Mouse (Mus musculus) testis, postnatal 14 days (tissue): ENCODE measurements around the gene Rexo2.

Source experiments
- DNase-seq: peaks from one replicate; pipeline ENCODE4 v3.0.0; 2021; ENCODE audit warnings: low spot score

Rexo2 gene

DNA sequence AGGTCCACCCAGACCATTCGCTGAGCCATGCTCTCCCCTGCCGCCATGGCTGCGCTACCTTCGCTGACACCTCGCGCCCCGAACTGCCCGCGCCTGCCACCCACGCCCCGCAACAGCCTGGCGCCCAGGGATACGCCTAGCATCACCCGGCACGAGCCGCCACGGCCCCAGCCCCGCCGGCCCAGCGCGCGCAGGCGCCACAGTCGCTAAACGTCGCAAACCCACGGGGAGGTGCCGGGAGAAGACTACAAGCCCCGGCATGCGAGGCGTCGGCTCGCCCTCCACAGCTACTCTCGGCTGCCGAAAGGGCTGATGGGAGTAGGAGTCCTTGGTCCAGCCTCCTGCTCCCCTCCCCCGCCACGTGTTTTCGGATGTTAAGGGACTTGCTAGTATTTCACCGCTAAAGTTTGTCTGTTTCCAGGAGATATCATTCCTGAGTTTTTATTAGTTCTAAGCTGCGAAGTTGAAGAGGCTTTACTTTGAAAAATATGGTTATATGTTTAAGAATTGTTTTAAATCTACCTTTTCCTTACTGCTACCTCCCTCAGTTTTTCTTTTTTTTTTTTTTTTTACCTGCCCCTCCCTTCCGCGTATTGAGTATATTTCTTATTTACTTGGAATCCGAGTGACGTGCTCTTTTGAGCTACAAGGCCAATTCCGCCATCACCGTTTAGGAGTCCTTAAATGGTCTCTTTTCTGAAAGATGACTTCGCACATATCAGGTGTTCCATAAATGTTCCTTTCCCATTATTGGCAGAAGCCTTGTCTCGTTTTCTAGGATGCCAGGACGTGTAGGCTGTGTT, at the start of gene Rexo2:
Rexo2 (minus strand) TSS at position 213 of the 803 bp plus-strand sequence.
- DNase-seq = peak; percentile 95

DNA sequence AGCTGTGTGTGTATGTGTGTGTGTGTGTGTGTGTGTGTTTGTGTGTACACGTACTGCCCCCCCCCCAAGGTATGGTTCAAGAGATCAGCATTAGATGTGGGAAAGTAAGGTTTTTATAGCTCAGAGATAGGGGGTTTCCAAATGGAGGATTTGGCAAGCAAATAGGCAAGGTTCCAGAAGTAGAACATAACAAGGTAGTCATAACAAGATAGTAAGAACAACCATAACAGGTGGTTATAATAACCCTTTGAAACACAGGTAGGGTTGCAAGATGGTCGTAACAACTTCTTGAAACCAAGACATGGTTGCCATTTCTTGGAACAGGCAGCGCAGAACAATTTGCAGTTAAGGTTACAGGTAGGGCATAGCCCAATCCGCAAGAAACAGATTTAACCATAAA, 46.1 kb upstream of the Rexo2 start:
- DNase-seq = no peak

DNA sequence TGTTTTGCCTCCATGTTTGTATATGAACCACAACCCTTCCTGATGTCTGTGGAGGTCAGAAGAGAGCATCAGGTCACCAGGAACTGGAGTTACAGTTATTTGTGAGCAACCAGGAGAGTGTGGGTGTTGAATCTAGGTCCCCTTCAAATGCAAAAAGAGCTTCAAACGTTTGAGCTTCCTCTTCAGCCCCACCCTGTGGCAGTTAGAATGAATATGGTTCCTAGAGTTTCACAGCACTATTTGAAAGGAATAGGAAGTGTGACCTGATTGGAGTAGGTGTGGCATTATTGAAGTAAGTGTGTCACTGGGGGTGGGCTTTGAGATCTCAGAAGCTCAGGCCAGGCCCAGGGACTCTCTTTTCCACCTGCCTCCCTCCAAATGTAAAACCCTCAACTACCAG, 45.1 kb upstream of the Rexo2 start:
- no peak for DNase-seq

DNA sequence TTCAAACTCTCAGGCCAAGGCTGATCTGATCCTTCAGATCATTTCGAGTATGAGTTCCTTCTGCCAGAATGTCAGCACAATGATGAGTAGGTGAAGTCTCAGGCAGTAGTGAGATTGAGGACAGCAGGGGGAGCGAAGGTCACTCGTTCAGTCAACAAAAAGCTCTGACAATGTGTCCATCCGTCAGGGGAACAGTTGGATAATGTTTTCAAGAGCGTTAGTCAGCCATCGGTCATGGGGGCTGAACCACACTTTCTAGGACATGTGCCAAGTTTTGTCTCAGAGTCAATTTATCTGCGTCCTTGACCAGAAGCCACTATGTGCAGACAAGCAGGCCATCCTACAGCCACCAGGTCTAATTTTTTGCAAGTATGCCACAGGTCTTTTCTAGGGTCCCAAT, 40.0 kb upstream of the Rexo2 start:
- peak; percentile 22 for DNase-seq

DNA sequence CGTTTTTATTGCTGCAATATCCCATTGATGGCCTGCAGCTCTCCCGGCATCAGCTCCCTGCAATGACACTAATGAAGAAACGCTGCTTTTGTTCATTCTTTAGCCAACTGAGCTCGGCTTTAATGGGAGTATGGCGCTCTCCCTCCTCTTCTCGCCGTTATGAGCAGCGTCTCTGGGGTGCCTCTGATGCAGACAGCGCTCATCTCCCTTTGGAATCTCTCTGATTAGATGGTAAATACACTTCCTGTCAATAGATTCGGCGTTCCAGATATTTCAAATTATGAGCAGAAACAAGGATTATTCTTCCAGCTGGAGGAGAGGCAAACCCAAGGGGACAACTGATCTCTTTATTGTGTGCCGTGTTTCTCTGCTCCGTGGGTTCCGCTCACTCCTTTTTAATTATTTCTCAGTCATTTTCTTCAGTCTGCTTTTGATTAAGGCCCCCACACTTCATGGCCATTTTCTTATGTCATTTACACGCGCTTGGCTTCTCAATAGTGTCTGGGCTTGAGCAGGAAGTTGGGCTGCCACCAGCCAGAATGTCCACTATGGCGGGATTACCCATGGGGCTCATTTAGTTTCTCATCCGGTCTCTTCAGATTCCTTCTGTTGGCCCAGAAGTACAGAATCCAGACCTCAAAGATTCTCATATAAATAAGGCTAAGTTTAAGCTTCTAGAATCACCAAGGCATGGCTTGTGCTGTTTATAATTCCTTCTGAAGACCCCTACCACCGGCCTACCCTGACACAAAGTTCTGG, 37.1 kb upstream of the Rexo2 start:
- no peak for DNase-seq

DNA sequence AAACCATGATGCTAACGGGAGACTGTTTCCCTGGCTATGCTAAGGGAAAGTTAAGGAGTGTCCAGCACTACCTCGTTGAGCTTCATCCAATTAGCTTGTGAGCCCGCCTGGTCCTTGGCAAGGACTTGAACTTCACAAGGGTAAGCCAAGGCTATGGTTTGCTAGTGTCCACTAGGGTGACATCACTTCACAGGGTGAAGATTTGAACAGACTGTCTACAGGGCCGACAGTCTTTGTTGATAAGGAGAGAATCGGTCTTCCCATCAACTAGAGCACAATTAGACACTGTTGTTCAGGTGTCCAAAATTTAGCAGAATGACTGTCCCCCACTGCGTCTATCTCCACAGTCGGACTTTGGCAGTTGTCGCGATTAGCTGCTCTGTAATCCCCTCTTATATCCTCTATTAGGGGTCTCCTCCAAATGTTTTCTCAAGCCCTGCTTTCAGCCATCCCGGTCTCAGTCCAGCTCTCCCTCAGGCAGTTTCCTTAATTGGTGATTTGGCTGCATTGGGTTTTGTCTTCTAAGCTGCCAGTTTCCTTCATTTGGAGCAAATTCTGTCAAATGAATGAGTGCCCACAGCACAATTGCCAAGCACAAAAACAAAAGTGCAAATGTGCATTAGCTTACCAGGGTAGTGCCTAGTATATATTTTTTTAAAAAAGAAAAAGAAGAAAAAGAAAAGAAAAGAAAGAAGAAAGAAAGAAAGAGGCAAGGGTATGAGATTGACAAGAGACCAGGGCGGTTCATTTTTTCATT, 36.4 kb upstream of the Rexo2 start:
- no peak for DNase-seq

DNA sequence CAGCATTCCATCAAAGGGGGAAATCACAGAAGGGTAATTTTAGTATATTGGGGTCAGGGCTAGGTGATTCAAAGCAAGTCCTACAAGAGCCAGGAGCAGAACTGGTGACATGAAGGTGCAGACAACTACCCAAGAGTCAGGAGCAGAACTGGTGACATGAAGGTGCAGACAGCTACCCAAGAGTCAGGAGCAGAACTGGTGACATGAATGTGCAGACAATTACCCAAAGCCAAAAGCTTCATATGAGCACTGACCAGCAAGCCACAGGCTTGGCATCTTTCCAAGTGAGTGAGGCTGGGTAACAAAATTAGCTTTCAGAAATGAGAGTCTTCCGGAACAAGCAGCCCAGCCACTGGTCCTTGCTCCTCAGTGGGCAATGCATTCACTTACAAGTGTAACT, 34.9 kb upstream of the Rexo2 start:
- DNase-seq = no peak

DNA sequence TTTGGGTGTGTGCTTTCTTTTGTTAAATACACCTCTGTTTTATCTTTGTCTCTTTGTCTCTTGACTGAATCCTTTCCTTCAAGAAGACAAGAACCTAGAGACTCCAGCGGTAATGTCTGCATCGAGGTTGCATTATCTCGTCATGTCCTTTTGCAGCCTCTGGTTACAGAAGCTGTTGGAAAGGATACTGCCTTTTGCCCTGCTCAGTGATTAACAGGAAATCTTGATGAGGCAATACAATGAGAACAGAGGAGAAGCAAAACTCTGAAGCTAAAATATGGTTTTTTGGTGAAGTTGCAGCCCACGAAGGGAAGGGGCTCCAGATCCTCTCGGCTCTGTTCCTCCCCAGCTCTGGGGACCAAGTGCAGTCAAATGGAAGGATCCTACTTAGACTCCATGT, 29.7 kb upstream of the Rexo2 start:
- DNase-seq = no peak

DNA sequence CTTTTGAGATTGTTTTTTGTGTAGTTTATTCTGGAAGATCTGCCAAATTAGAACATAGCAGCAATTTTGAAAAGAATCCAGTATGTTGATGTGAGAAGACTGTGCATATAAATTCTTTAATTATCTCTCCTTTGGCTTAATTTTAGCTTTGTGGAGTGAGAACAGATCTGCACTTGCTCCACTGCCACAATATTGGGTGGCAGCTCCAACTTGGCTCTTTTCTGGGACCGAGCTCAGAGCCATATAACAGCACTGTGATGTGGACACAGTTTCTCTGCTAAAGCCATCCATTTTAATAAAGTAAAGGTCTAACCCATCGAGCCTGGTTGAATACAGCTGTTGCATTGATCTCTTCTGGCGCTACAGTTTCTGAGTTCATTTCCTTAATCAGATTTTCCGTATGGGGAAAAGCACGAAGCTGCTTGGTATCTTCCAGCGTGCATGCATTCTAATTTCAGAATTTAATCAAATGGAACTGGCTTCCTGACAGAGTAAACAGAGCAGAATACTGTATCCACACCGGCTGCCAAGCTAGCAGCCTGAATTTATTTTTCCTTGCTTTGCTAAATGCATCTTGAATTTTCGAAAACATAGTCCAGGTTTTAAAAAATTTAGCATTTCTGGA, 24.4 kb upstream of the Rexo2 start:
- DNase-seq = no peak

DNA sequence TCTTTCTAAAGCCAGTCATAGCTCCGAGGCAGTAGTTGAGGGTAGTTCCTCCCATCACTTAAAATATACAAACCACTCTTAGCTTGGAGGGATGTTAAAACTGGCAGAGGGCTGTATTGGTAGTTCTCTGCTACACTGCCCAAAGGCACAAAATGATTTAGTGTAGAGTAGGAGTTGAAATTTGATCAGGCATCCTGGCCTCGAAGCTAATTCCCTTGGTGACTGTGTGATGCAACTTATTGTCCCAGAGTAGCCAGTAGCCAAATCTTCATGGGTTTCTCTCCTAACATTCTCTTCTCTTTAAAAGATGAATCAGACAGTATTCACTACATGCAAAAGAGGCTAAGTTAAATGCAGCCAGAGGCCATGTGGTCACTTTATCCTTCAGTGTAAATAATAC, 22.6 kb upstream of the Rexo2 start:
- DNase-seq = no peak

DNA sequence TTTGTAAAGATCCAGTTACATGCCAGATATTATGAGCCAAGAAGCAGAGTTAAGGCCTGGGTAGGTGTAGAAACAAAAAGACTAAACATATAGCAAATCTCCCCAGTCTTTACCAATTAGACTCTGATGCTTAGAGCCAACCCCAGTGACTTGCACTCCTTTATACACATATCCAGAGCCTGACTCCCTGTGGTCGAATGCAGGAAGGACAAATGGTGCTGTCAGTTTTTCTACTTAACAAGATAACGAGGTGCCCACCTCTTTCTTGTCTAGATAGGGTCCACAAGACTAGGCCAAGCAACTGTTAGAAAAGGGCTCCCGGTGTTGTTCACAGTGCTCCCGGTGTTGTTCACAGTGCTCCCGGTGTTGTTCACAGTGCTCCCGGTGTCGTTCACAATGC, 20.8 kb upstream of the Rexo2 start:
- no peak for DNase-seq

DNA sequence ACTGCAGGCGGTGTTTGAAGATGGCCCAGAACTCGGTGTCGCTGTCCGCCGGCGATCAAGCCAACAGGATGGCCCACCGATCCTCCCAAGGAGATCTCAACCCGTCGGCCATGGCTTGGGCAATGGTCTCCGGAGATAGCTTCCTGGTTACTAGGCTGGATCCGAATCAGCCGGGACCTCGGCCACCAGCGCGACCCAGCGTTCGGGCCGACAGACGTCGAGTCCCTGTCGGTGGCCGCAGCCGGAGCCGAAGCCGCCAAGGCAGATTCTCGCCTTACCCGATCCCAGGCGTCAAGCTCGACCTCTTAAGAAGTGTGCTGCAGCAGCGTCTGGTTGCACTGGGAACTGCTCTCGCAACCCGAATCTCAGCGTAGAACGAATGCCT, 15.1 kb upstream of the Rexo2 start:
- no peak for DNase-seq

DNA sequence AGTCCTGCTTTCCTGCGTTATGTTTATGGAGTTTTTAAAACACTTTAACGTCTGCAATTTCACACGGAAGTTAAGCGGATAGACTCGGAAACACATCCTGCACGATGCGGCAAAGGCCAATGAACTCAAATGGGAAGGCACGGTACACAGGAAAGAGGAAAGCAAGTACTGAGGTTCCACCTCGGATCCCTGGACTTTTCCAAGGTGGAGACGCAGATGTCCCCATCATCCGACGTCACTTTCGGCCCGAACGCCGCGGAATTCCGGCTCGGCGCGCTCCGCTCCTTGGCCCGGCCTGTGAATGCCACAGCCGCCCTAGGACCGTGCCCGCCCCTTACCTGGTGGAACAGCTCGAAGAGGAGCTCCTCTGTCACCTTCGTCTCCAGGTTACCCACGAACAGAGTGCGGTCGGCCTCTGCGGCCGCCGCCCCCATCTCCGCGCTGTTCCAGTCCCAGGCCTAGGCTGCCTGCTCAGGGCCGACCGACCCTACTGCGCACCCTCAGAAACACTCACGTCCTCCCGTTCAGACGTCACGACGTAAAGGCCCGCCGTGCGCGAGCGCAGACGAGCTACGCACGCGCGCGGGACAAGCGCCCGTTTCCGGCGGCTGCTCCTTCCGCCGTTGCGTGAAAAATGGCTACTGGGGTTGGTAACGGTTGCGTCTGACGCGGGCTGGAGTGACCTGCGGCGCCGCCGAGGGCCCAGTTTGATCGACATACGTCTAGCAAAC, 14.6 kb upstream of the Rexo2 start, which contains the start of the genes Rbm7 and Gm5617:
Rbm7 (minus strand) TSS at position 483 of the 731 bp plus-strand sequence.
Gm5617 (plus strand) TSS at position 626 of the 731 bp plus-strand sequence.
- peak; percentile 97 for DNase-seq

DNA sequence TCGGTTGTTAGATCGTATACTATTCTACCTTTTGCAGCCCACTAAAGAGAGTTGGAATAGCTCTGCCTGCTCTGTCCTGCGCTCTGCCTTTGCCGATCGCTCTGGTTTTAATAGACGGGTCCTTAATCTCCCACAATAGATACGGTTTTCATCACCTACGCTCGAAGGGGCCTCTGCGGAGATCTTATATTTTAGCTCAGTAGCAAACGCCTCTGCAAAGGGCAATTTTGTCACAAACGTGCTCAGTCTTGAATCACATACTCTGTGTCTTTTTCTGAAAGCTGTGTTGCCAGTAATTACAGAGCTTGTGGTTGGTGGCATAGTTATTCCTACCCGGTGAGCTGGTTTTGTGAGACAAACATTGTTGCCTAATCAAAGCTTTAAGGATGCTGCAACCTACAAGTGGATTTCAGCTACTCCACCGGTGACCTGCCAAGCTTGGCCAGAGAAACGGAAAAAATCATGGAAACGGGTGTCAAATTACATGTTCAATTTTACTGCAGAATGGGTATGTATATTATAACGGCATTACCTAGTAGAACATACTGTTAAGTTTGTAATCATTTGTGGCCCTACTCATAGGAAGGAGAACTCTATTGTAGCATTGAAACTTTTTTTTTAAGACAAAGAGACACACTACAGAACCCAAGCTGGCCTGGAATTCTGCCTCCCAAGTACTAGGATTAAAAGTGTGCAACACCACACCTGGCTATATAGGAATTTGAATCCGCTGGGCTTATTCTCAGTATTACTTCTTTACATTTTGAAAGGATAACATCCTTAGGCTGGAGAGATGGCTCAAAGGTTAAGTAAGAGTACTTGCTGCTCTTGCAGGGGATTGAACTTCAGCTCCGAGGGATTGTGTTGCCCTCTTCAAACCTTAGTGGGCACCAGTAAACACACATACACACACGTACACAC, 1.1 kb upstream of the Rexo2 start:
- DNase-seq = peak; percentile 54

DNA sequence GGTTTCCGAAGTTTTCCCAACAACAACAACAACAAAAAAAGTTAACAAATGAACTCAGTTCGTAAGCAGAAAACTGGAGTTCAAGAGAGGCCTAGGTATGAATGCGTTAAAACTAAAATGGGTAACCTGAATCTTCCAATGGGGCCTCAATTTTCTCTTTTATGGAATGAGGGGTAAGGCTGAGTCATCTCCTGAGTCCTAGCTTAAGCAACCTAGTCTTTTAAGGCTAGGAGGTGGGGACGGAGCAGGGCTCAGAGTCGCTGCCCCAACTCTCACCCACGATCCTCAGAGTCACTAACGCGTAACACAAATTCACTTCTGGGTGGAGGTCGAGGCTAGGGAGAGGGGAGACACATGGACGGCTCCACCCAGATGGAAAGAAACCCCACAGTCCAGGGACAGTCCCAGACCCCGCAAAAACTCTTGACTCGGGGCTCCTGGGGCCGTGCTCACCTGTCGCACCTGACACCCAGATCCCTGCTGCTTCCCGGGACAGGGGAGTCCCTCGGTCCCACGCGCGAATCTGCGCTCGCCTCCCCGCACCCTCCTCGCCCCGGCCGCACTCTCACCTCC, 499 bp downstream of the Rexo2 start:
- DNase-seq = no peak

DNA sequence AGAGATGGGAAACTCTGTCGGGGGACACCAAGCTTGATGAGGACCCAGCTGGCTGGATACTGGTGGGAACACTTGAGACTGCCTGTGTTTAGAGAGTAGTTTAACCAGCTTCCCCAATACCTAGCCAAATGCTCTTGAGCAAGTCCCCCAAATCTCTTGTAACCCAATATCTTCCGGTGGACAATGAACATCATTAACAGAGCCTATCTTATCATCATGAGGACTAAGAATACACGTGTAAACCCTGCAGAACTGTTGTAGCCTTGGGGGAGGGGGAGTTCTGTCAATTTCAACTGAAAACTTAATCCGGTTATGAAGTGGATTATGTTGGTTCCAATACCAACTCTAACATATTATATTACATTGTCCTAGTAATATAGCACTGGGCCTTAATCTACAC, 1.6 kb downstream of the Rexo2 start:
- DNase-seq = no peak

DNA sequence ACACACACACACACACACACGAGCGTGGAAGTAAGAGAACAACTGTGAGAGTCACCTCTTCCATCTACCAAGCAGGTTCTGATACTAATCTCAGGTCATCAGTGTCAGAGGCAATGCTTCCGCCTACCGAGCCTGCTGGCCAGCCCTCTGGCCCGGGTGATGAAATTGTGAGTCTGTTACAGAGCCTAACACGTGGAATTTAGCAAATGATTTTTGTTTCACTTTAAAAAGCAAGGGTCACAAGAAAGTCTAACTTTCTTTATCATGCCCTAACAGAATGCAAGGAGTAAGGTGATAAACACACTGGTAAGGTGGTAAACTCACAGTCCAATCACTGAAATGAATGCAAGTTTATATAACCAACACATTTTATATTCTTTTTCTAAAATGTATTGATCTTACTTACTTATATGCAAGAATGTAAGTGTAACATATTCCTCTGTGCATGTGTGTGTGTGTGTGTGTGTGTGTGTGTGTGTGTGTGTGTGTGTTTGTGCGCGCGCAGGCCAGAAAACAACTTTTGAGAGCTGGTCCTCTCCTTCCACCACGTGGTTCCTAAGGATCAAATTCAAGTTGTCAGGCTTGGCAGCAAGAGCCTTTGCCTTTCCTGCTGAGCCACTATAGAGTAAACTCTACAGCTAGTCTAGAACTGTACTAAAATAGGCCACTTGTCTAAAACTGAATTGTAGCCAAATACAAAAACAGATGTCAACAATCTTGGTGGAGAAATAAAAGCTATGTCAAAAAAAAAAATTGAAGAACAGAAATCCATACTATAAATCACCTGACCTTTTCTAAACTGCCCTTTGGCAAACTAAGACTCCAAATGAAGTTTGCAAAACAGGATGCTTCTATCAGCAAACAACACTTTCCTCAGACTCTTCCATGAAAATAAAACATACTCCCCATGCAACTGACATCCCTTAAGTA, 3.9 kb downstream of the Rexo2 start:
- no peak for DNase-seq

DNA sequence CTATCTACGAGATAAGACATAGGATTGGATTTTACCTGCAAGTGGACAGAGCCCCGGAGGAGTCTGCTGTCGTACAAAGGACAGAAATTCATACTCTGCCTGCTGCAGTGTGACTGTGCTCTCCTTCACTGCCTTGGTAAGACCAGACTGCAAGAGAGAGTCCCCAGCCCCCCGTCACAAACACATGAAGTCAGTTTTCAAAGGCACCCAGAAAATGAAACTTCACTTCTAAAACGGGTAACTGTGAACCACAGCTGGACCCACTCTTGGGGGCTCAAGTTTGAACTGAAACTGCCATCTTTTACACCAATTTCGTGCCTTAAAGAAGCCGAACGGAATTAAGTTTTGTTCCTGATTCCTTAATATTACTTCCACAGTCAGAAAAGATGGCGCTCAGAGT, 6.1 kb downstream of the Rexo2 start:
- no peak for DNase-seq

DNA sequence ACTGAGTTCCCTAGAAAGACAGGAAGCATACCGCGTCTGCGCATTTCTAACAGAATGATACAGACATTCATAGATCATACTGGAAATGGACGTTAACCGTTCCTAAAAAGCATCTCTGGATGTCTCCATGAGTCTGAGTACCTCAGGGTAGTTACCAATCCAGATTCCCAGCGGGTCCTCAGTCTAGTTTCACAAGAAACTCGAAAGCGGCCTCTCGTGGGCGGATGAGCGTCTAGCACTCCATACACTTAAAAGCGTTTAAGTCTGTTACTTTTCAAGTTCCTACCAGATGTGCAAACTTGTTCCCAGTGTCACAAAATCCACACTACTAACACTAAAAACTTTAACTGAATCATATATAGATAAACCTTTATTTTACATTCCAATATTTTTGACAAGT, 7.3 kb downstream of the Rexo2 start:
- no peak for DNase-seq
